In genomic region chr5:24444746-24445427, GRCm38 (mm10) we compare ENCODE assay signal across 8 mouse cellular contexts. TPM values are rescaled to one million over a fixed set of nuclear protein-coding genes. Genes with fewer than 3 reads are reported as not detected.
DNase-seq lines count a peak whose midpoint lies in the region; ATAC-seq and TF ChIP-seq lines count a peak whose summit lies in the region.

Gene Fastk (minus strand): TSS chr5:24445287.

- H3K4me3 ChIP-seq in gastrocnemius, adult 2 months: peak within 1 kb of the TSS; percentile 79
- peak within 1 kb of the TSS; percentile 68 for H3K4me3 ChIP-seq in hindbrain, embryonic 16.5 days (ENCODE audit: low read length)

- H3K9ac ChIP-seq in hindbrain, embryonic 16.5 days (ENCODE audit: low read depth, low read length): peak within 1 kb of the TSS; percentile 95

- peak within 1 kb of the TSS; percentile 90 for H3K4me2 ChIP-seq in hindbrain, embryonic 16.5 days (ENCODE audit: low read length)

- no peaks in the 10 kb centered on the region for H3K27me3 ChIP-seq in hindbrain, embryonic 16.5 days (replicated peaks; ENCODE audit: control insufficient read depth, insufficient read depth, low read length)

- WGBS in hindbrain, embryonic 16.5 days: under 1% methylated on average over 50 of the region's 60 CpGs

- peak; percentile 97 for DNase-seq in gastrocnemius, adult 2 months
- peak; percentile 96 to 97 for DNase-seq in left cerebral cortex, adult 18-20 months (ENCODE audit: low spot score in 2 of 2)
- DNase-seq in lung, postnatal 4 days: peak; percentile 94 to 96
- peak; percentile 96 for DNase-seq in retina, postnatal 1 day
- DNase-seq in thymus, postnatal 4 days: peak; percentile 98

- H3K27ac ChIP-seq in gastrocnemius, adult 2 months: peak within 1 kb of the TSS; percentile 98
- peak within 1 kb of the TSS; percentile 89 for H3K27ac ChIP-seq in hindbrain, embryonic 16.5 days (ENCODE audit: low read depth, low read length)

- H3K9me3 ChIP-seq in hindbrain, embryonic 16.5 days (ENCODE audit: control insufficient read depth, low read length): no peaks in the 10 kb centered on the region

- H3K36me3 ChIP-seq in hindbrain, embryonic 16.5 days (ENCODE audit: control insufficient read depth, insufficient read depth, low read length): peaks cover 6% of the 10 kb centered on the region; the same call in 1 of the 2 replicates

- intact Hi-C loops in gastrocnemius, adult 2 months (cut with DNase I): loop anchor here (2.0 kb wide), 1 partner anchor 18 kb away; no protein-coding TSS in a partner anchor

- no peak for TF ChIP-seq CTCF in gastrocnemius, adult 2 months (IDR thresholded peaks at IDR 0.05)

- ATAC-seq in activated CD4-positive, CD25-positive, alpha-beta regulatory T cell, adult 4 months: peak; percentile 63
- peak; percentile 61 for ATAC-seq in common myeloid progenitor, adult 5-6 weeks (replicated peaks; ENCODE audit: low read depth, poor library complexity, severe bottlenecking)
- ATAC-seq in hindbrain, embryonic 16.5 days: peak; percentile 83

- peaks cover 27% of the 10 kb centered on the region for H3K4me1 ChIP-seq in hindbrain, embryonic 16.5 days (ENCODE audit: control insufficient read depth, insufficient read depth, low read depth, low read length)

RNA-seq across cellular contexts. Expression of gene Fastk, which starts in this region (rescaled TPM):
- polyA plus RNA-seq in activated CD4-positive, CD25-positive, alpha-beta regulatory T cell, adult 4 months (2017; shearing (Covaris generic)): 10 to 100 TPM; 34.9 to 49.5 TPM
- 19.0 and 30.9 TPM in 2 replicates for total RNA-seq in common myeloid progenitor, adult 5-6 weeks (2017)
- total RNA-seq in gastrocnemius, adult 2 months (2021): 100 to 1,000 TPM; 163 to 214 TPM
- polyA plus RNA-seq in hindbrain, embryonic 16.5 days (2015; fragmentation: Nextera tagmentation; extraction: Ambion mirVana): 106 and 107 TPM in 2 replicates
- 100 to 1,000 TPM; 108 to 131 TPM for total RNA-seq in left cerebral cortex, adult 18-20 months (2021)

Comparison
In these comparisons a context has a peak if more than half of its experiments do, and no peak if none do; other contexts are left out.
1. Peak in every context shown above with its lines: DNase-seq, ATAC-seq, H3K4me3 ChIP-seq and H3K27ac ChIP-seq.